Mouse (Mus musculus): ENCODE measurements around the gene Pmis2. TPM values are rescaled to one million over a fixed set of nuclear protein-coding genes. Genes with fewer than 3 reads are reported as not detected.

Gene Pmis2
- total and polyA plus RNA-seq, 3 experiments: not detected

GRCm38 (mm10) chr7:30633762-30634412 lies 37.5 kb downstream of the Pmis2 start:
- TF ChIP-seq MXI1 (IDR thresholded peaks at IDR 0.05; ENCODE audit: low read depth, low read length) (no peak), CHD2 (IDR thresholded peaks at IDR 0.05; ENCODE audit: low read length) (no peak), ETS1 (IDR thresholded peaks at IDR 0.05; ENCODE audit: low read depth, low read length) (no peak), BHLHE40 (IDR thresholded peaks at IDR 0.05; ENCODE audit: borderline replicate concordance, low read depth, low read length) (no peak), POLR2AphosphoS5 (IDR thresholded peaks at IDR 0.05; ENCODE audit: borderline replicate concordance, low read depth, low read length) (no peak), NRF1 (IDR thresholded peaks at IDR 0.05; ENCODE audit: insufficient read depth, low read depth, low read length, poor library complexity, severe bottlenecking) (no peak), ZMIZ1 (IDR thresholded peaks at IDR 0.05; ENCODE audit: low read depth, low read length) (no peak)
- H3K36me3 ChIP-seq (ENCODE audit: control insufficient read depth in 1 of 2, insufficient read depth in 2 of 2, low read length in 2 of 2): no peaks in the 10 kb centered on the region
- no peaks in the 10 kb centered on the region for H3K4me1 ChIP-seq (ENCODE audit: control insufficient read depth in 1 of 2, insufficient read depth in 2 of 2, low read length in 2 of 2)
- H3K9ac ChIP-seq (ENCODE audit: control insufficient read depth, low read depth, low read length, poor library complexity, severe bottlenecking): no peak overlapping the region
- no peaks in the 10 kb centered on the region for H3K79me2 ChIP-seq (ENCODE audit: control insufficient read depth, insufficient read depth, low read length, poor library complexity)
- H3K9me3 ChIP-seq (replicated peaks; ENCODE audit: insufficient read depth, low read length): no peaks in the 10 kb centered on the region
- H3K27me3 ChIP-seq (ENCODE audit: control insufficient read depth in 1 of 2, insufficient read depth in 2 of 2, low read length in 2 of 2): peaks cover 6 to 12% of the 10 kb centered on the region in 2 experiments
- no peak for DNase-seq (ENCODE audit: low read depth, low spot score)
- H3K27ac ChIP-seq (ENCODE audit: control insufficient read depth, low read depth, low read length): no peak overlapping the region
- no peak overlapping the region for H3K4me3 ChIP-seq (ENCODE audit: control insufficient read depth in 1 of 2, insufficient read depth in 1 of 2, low read depth in 2 of 2, low read length in 2 of 2)

DNA sequence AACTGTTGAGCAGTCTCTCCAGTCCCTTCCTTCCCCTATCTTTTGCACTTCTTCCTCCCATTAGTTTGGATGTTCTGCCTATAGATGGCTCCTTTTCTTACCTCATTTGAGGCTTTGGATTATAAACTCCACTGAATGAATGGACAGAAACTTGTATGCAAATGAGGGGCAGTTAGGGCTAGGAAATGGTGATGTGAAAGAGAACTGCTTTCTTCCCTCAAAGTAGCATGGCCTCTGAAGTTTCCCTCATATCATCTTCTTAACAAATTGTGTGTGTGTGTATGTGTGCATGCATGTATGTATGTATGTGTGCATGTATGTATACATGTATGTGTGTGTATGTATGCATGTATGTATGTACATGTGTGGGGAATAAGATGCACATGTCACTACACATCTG lies 42.4 kb downstream of the Pmis2 start:
- no peak overlapping the region for H3K9ac ChIP-seq (ENCODE audit: control insufficient read depth, low read depth, low read length, poor library complexity, severe bottlenecking)
- peaks cover 0 to 6% of the 10 kb centered on the region in 2 experiments; a peak in 2 of 4 replicates for H3K4me1 ChIP-seq (ENCODE audit: control insufficient read depth in 1 of 2, insufficient read depth in 2 of 2, low read length in 2 of 2)
- H3K27ac ChIP-seq (ENCODE audit: control insufficient read depth, low read depth, low read length): no peak overlapping the region
- peaks cover 18% of the 10 kb centered on the region for H3K79me2 ChIP-seq (ENCODE audit: control insufficient read depth, insufficient read depth, low read length, poor library complexity)
- H3K4me3 ChIP-seq (ENCODE audit: control insufficient read depth in 1 of 2, insufficient read depth in 1 of 2, low read depth in 2 of 2, low read length in 2 of 2): no peak overlapping the region
- no peaks in the 10 kb centered on the region for H3K9me3 ChIP-seq (replicated peaks; ENCODE audit: insufficient read depth, low read length)
- no peak for TF ChIP-seq HCFC1 (IDR thresholded peaks at IDR 0.05; ENCODE audit: low read depth, low read length)
- no peak for TF ChIP-seq ZC3H11A (IDR thresholded peaks at IDR 0.05; ENCODE audit: low read depth, low read length)
- TF ChIP-seq MAFK (IDR thresholded peaks at IDR 0.05; ENCODE audit: borderline replicate concordance, low read depth, low read length): no peak
- TF ChIP-seq USF1 (IDR thresholded peaks at IDR 0.05; ENCODE audit: low read depth, low read length): no peak
- TF ChIP-seq ZKSCAN1 (IDR thresholded peaks at IDR 0.05; ENCODE audit: low read depth, low read length): no peak
- no peak for TF ChIP-seq TCF12 (IDR thresholded peaks at IDR 0.05; ENCODE audit: low read depth, low read length)
- no peak for TF ChIP-seq ZMIZ1 (IDR thresholded peaks at IDR 0.05; ENCODE audit: low read depth, low read length)
- TF ChIP-seq E2F4 (IDR thresholded peaks at IDR 0.05; ENCODE audit: borderline replicate concordance, low read depth, low read length): no peak
- TF ChIP-seq CTCF (IDR thresholded peaks at IDR 0.05 in 2 of 3, conservative IDR thresholded peaks at IDR 0.05 in 1 of 3; ENCODE audit: control insufficient read depth in 1 of 3, insufficient read depth in 1 of 3, low read depth in 2 of 3, low read length in 3 of 3, poor library complexity in 1 of 3, severe bottlenecking in 1 of 3): no peak
- no peak for TF ChIP-seq GABPA (IDR thresholded peaks at IDR 0.05; ENCODE audit: low read depth, low read length)
- TF ChIP-seq TBP (IDR thresholded peaks at IDR 0.05; ENCODE audit: low read depth, low read length): no peak
- TF ChIP-seq MAZ (IDR thresholded peaks at IDR 0.05; ENCODE audit: low read depth, low read length): no peak
- TF ChIP-seq ELF1 (IDR thresholded peaks at IDR 0.05; ENCODE audit: low read depth, low read length): no peak
- TF ChIP-seq TAL1 (IDR thresholded peaks at IDR 0.05; ENCODE audit: low read length): no peak
- TF ChIP-seq POLR2AphosphoS5 (IDR thresholded peaks at IDR 0.05; ENCODE audit: borderline replicate concordance, low read depth, low read length): no peak
- TF ChIP-seq ZNF384 (IDR thresholded peaks at IDR 0.05; ENCODE audit: low read depth, low read length): no peak
- TF ChIP-seq UBTF (IDR thresholded peaks at IDR 0.05; ENCODE audit: borderline replicate concordance, insufficient read depth, low read depth, low read length): no peak
- no peak for TF ChIP-seq RAD21 (IDR thresholded peaks at IDR 0.05; ENCODE audit: low read depth, low read length)
- peaks cover 6 to 10% of the 10 kb centered on the region in 2 experiments for H3K27me3 ChIP-seq (ENCODE audit: control insufficient read depth in 1 of 2, insufficient read depth in 2 of 2, low read length in 2 of 2)
- H3K36me3 ChIP-seq (ENCODE audit: control insufficient read depth in 1 of 2, insufficient read depth in 2 of 2, low read length in 2 of 2): peaks cover 2 to 13% of the 10 kb centered on the region in 2 experiments; a peak in 2 of 4 replicates
- no peak for DNase-seq (ENCODE audit: low read depth, low spot score)

All from MEL (cell line).